Mouse (Mus musculus): Measurements from ENCODE around the gene Rab30. TPM values are rescaled to one million over a fixed set of nuclear protein-coding genes. Genes with fewer than 3 reads are reported as not detected.

The Rab30 gene
- polyA plus RNA-seq, 1 experiment from 2014 or later = 4.0 TPM

DNA sequence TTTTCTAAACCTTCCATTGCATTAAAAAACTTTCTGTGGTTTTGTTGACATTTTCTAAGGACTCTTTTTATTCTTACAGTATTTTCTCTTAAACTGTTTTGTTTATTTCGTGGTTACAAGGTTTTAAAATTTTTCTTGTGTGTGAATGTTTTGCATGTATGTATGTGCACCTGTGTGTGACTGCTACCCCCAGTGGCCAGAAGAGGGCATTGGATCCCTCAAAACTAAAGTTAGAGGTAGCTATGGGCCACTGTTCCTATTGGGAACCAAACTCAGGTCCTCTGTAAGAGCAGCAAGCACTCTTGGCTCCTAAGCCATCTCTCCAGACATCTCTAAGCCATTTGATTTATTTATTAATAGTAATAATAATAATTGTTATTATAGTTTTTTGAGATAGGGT is 40.0 kb downstream of the Rab30 start:
- TF ChIP-seq EP300 (IDR thresholded peaks at IDR 0.05) (no peak), CTCF (IDR thresholded peaks at IDR 0.05) (no peak)
- Histone ChIP-seq H3K4me2 (replicated peaks; ENCODE audit: low read depth, low read length) (no peak overlapping the region), H3K36me3 (ENCODE audit: insufficient read depth, low read length) (no peaks in the 10 kb centered on the region), H3K9ac (replicated peaks; ENCODE audit: low read depth) (no peak overlapping the region), H3K27ac (ENCODE audit: low read length) (no peak overlapping the region), H3K4me1 (ENCODE audit: insufficient read depth, low read depth, low read length) (no peaks in the 10 kb centered on the region), H3K9me3 (ENCODE audit: low read length) (no peaks in the 10 kb centered on the region), H3K27me3 (replicated peaks; ENCODE audit: insufficient read depth, low read length) (no peaks in the 10 kb centered on the region), H3K4me3 (ENCODE audit: low read depth, low read length) (no peak overlapping the region)
- DNase-seq (ENCODE audit: low spot score) = no peak
- 71% methylated on average over 1 of the region's 1 CpGs for WGBS
- ATAC-seq = no peak

- TF ChIP-seq EP300 (IDR thresholded peaks at IDR 0.05) = no peak
- no peak for TF ChIP-seq CTCF (IDR thresholded peaks at IDR 0.05)
- H3K9ac ChIP-seq (replicated peaks; ENCODE audit: low read depth) = no peak overlapping the region
- H3K27me3 ChIP-seq (replicated peaks; ENCODE audit: insufficient read depth, low read length) = no peaks in the 10 kb centered on the region
- DNase-seq (ENCODE audit: low spot score) = no peak
- 80% methylated on average over 3 of the region's 3 CpGs for WGBS
- H3K9me3 ChIP-seq (ENCODE audit: low read length) = no peaks in the 10 kb centered on the region
- no peak overlapping the region for H3K27ac ChIP-seq (ENCODE audit: low read length)
- ATAC-seq = no peak
- H3K4me2 ChIP-seq (replicated peaks; ENCODE audit: low read depth, low read length) = no peak overlapping the region
- H3K4me1 ChIP-seq (ENCODE audit: insufficient read depth, low read depth, low read length) = no peaks in the 10 kb centered on the region
- H3K4me3 ChIP-seq (ENCODE audit: low read depth, low read length) = no peak overlapping the region
- no peaks in the 10 kb centered on the region for H3K36me3 ChIP-seq (ENCODE audit: insufficient read depth, low read length)
These were observed 40.5 kb downstream of the Rab30 start for GRCm38 (mm10) chr7:92781948-92782347.

GRCm38 (mm10) chr7:92782511-92782910 is 41.1 kb downstream of the Rab30 start:
- DNase-seq (ENCODE audit: low spot score) = no peak
- Histone ChIP-seq H3K27me3 (replicated peaks; ENCODE audit: insufficient read depth, low read length) (no peaks in the 10 kb centered on the region), H3K27ac (ENCODE audit: low read length) (no peak overlapping the region), H3K4me2 (replicated peaks; ENCODE audit: low read depth, low read length) (no peak overlapping the region), H3K9ac (replicated peaks; ENCODE audit: low read depth) (no peak overlapping the region), H3K9me3 (ENCODE audit: low read length) (no peaks in the 10 kb centered on the region), H3K36me3 (ENCODE audit: insufficient read depth, low read length) (no peaks in the 10 kb centered on the region), H3K4me3 (ENCODE audit: low read depth, low read length) (no peak overlapping the region), H3K4me1 (ENCODE audit: insufficient read depth, low read depth, low read length) (no peaks in the 10 kb centered on the region)
- no peak for ATAC-seq
- 78% methylated on average over 9 of the region's 9 CpGs for WGBS
- no peak for TF ChIP-seq EP300 (IDR thresholded peaks at IDR 0.05)
- no peak for TF ChIP-seq CTCF (IDR thresholded peaks at IDR 0.05)

GRCm38 (mm10) chr7:92783166-92783806 is 41.9 kb downstream of the Rab30 start:
- H3K4me1 ChIP-seq (ENCODE audit: insufficient read depth, low read depth, low read length) = no peaks in the 10 kb centered on the region
- ATAC-seq = no peak
- DNase-seq (ENCODE audit: low spot score) = no peak
- H3K36me3 ChIP-seq (ENCODE audit: insufficient read depth, low read length) = no peaks in the 10 kb centered on the region
- H3K27me3 ChIP-seq (replicated peaks; ENCODE audit: insufficient read depth, low read length) = no peaks in the 10 kb centered on the region
- H3K27ac ChIP-seq (ENCODE audit: low read length) = no peak overlapping the region
- no peak overlapping the region for H3K4me2 ChIP-seq (replicated peaks; ENCODE audit: low read depth, low read length)
- no peaks in the 10 kb centered on the region for H3K9me3 ChIP-seq (ENCODE audit: low read length)
- WGBS = 50% methylated on average over 12 of the region's 12 CpGs
- H3K4me3 ChIP-seq (ENCODE audit: low read depth, low read length) = no peak overlapping the region
- TF ChIP-seq CTCF (IDR thresholded peaks at IDR 0.05) (no peak), EP300 (IDR thresholded peaks at IDR 0.05) (no peak)
- no peak overlapping the region for H3K9ac ChIP-seq (replicated peaks; ENCODE audit: low read depth)

GRCm38 (mm10) chr7:92783914-92784313 is 42.5 kb downstream of the Rab30 start:
- Histone ChIP-seq H3K9ac (replicated peaks; ENCODE audit: low read depth) (no peak overlapping the region), H3K27ac (ENCODE audit: low read length) (no peak overlapping the region), H3K27me3 (replicated peaks; ENCODE audit: insufficient read depth, low read length) (no peaks in the 10 kb centered on the region), H3K4me2 (replicated peaks; ENCODE audit: low read depth, low read length) (no peak overlapping the region), H3K36me3 (ENCODE audit: insufficient read depth, low read length) (no peaks in the 10 kb centered on the region), H3K4me3 (ENCODE audit: low read depth, low read length) (no peak overlapping the region), H3K9me3 (ENCODE audit: low read length) (no peaks in the 10 kb centered on the region), H3K4me1 (ENCODE audit: insufficient read depth, low read depth, low read length) (no peaks in the 10 kb centered on the region)
- 71% methylated on average over 11 of the region's 11 CpGs for WGBS
- ATAC-seq = no peak
- TF ChIP-seq CTCF (IDR thresholded peaks at IDR 0.05) (no peak), EP300 (IDR thresholded peaks at IDR 0.05) (no peak)
- DNase-seq (ENCODE audit: low spot score) = no peak

DNA sequence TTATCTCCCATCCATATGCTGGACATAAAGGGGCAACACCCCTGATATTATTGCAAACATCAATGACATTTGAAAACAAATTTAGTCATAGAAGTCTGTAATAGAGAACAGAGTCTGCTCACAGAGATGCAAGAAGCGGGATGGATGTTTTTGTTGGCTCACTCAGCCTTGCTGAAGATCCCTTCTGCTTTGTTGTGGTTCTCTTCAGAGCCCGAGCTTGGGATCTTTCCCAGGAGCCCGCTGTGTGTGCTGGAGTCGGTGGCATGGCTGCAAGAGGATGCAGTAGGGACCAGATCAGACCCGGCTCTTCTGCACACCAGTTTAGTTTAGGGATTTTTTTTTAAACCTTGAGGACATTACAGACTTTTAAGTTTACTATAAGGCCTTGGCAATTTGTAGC is 54.3 kb downstream of the Rab30 start:
- Histone ChIP-seq H3K9me3 (ENCODE audit: low read length) (no peaks in the 10 kb centered on the region), H3K4me1 (ENCODE audit: insufficient read depth, low read depth, low read length) (no peaks in the 10 kb centered on the region), H3K4me3 (ENCODE audit: low read depth, low read length) (no peak overlapping the region), H3K36me3 (ENCODE audit: insufficient read depth, low read length) (no peaks in the 10 kb centered on the region), H3K4me2 (replicated peaks; ENCODE audit: low read depth, low read length) (no peak overlapping the region), H3K9ac (replicated peaks; ENCODE audit: low read depth) (no peak overlapping the region), H3K27me3 (replicated peaks; ENCODE audit: insufficient read depth, low read length) (no peaks in the 10 kb centered on the region), H3K27ac (ENCODE audit: low read length) (no peak overlapping the region)
- TF ChIP-seq CTCF (IDR thresholded peaks at IDR 0.05) (no peak), EP300 (IDR thresholded peaks at IDR 0.05) (no peak)
- 77% methylated on average over 5 of the region's 5 CpGs for WGBS
- DNase-seq (ENCODE audit: low spot score) (no peak), ATAC-seq (no peak)

DNA sequence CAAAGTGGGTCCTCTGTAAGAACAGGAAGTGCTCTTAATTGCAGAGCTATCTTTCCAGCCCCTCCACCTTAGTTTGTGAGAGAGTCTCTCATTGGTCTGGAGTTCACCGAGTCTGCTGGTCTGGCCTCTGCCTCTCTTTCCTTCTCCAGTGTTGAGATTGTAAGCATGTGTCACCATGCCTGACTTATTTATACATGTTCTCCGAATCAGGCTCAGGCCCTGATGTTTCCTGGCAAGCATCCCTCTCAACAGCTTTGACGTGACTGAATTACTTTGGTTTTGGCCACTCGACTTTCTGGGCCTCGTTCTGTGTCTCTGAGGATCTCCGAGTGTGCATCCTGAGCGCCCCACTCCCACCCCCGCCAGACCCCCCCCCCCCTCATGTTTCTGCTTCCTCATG is 55.4 kb downstream of the Rab30 start:
- no peaks in the 10 kb centered on the region for H3K4me1 ChIP-seq (ENCODE audit: insufficient read depth, low read depth, low read length)
- no peaks in the 10 kb centered on the region for H3K36me3 ChIP-seq (ENCODE audit: insufficient read depth, low read length)
- TF ChIP-seq EP300 (IDR thresholded peaks at IDR 0.05) = no peak
- TF ChIP-seq CTCF (IDR thresholded peaks at IDR 0.05) = no peak
- 62% methylated on average over 8 of the region's 8 CpGs for WGBS
- no peak overlapping the region for H3K9ac ChIP-seq (replicated peaks; ENCODE audit: low read depth)
- no peak for ATAC-seq
- H3K4me3 ChIP-seq (ENCODE audit: low read depth, low read length) = no peak overlapping the region
- DNase-seq (ENCODE audit: low spot score) = peak; percentile 11
- H3K27ac ChIP-seq (ENCODE audit: low read length) = no peak overlapping the region
- H3K27me3 ChIP-seq (replicated peaks; ENCODE audit: insufficient read depth, low read length) = no peaks in the 10 kb centered on the region
- no peak overlapping the region for H3K4me2 ChIP-seq (replicated peaks; ENCODE audit: low read depth, low read length)
- no peaks in the 10 kb centered on the region for H3K9me3 ChIP-seq (ENCODE audit: low read length)

Data from lung, postnatal 0 days (tissue).